Mouse (Mus musculus) neural tube, embryonic 15.5 days (tissue): Measurements from ENCODE around the gene Pfn3. TPM values are rescaled to one million over a fixed set of nuclear protein-coding genes. Genes with fewer than 3 reads are reported as not detected.

Experiments used
- microRNA-seq: library from miRNA; unstranded; fragments of <30 nt; microRNA quantifications from one replicate; pipeline ENCODE4, GENCODE M21; 2017
- polyA plus RNA-seq: library from polyadenylated mRNA; unstranded; fragments of >200 nt; fragmentation: Nextera tagmentation; extraction: Ambion mirVana; gene quantifications from 2 replicates; pipeline ENCODE4 v1.2.1, GENCODE M21; 2015

Pfn3 gene
- polyA plus RNA-seq, 1 experiment from 2014 or later: 1.4 TPM

Small RNAs within 50 kb of the gene (microRNA-seq; reads per million reads assigned to microRNA genes)
- not detected for gene Mir6943

Other genes starting within 250 kb of the Pfn3 start
- gene Nsd1, start 205.4 kb downstream of the Pfn3 start, polyA plus RNA-seq: 51.4 and 52.1 TPM in 2 replicates
- gene Prelid1, start 94.7 kb downstream of the Pfn3 start, polyA plus RNA-seq: 311 and 344 TPM in 2 replicates
- gene Rab24, start 93.3 kb downstream of the Pfn3 start, polyA plus RNA-seq: 97.0 and 102 TPM in 2 replicates
- gene Mxd3, start 85.4 kb downstream of the Pfn3 start, polyA plus RNA-seq: 9.3 and 11.4 TPM in 2 replicates
- gene Lman2, start 52.4 kb downstream of the Pfn3 start, polyA plus RNA-seq: 44.9 and 57.7 TPM in 2 replicates
- 0.81 and 2.6 TPM in 2 replicates for gene Rgs14, start 45.5 kb downstream of the Pfn3 start, polyA plus RNA-seq
- 0.20 TPM in 1 of 2 replicates, not detected in the other for gene Slc34a1, start 17.0 kb downstream of the Pfn3 start, polyA plus RNA-seq
- 0.18 and 0.47 TPM in 2 replicates for gene F12, start 11.6 kb upstream of the Pfn3 start, polyA plus RNA-seq
- 34.2 and 38.4 TPM in 2 replicates for gene Grk6, start 29.8 kb upstream of the Pfn3 start, polyA plus RNA-seq
- gene Prr7, start 49.0 kb upstream of the Pfn3 start, polyA plus RNA-seq: 4.2 and 5.8 TPM in 2 replicates
- gene Dbn1, start 72.9 kb upstream of the Pfn3 start, polyA plus RNA-seq: 389 and 450 TPM in 2 replicates
- 169 and 176 TPM in 2 replicates for gene Pdlim7, start 98.4 kb upstream of the Pfn3 start, polyA plus RNA-seq
- gene Dok3, start 114.1 kb upstream of the Pfn3 start, polyA plus RNA-seq: 4.2 and 4.6 TPM in 2 replicates
- 48.8 and 53.1 TPM in 2 replicates for gene Ddx41, start 121.4 kb upstream of the Pfn3 start, polyA plus RNA-seq
- 43.0 and 46.4 TPM in 2 replicates for gene Fam193b, start 155.9 kb upstream of the Pfn3 start, polyA plus RNA-seq
- gene Tmed9, start 158.5 kb upstream of the Pfn3 start, polyA plus RNA-seq: 110 and 121 TPM in 2 replicates
- 45.5 and 48.3 TPM in 2 replicates for gene B4galt7, start 184.7 kb upstream of the Pfn3 start, polyA plus RNA-seq
- 102 and 117 TPM in 2 replicates for gene Caml, start 207.8 kb upstream of the Pfn3 start, polyA plus RNA-seq
- 22.0 and 25.5 TPM in 2 replicates for gene Ddx46, start 219.8 kb upstream of the Pfn3 start, polyA plus RNA-seq